Mouse (Mus musculus): ENCODE measurements around the gene Arl6ip4.
A peak's percentile ranks its signal among the peaks of the same experiment; 100 is the strongest.

The Arl6ip4 gene

GRCm38 (mm10) chr5:124093852-124094604 lies 21.9 kb upstream of the Arl6ip4 start:
- DNase-seq (ENCODE audit: low spot score in 2 of 2): no peak

DNA sequence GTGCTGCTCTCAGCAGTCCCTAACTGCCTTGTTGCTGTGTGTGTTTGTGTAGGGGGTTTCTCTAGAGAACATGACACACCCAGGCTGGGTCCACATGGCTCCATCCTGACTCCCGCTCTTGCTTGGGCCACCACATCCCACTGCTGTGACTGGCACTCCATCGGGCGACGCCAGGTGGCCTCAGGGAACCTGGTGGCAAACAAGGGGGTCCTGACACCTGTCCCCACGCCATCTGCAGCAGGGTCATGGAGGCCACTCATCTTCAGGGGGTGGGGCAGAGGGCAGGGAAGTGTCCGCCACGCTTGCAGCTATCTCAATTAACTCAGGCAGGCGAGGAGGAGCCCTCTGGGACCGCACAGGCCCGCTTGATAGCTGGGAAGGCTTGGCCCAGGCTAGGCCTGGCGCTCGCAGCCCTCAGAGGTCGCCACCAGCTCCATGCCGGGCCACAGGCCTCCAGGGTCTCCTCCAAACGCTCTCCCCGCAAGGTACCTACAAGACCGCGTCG lies 20.8 kb upstream of the Arl6ip4 start:
- peak; percentile 50 to 66 for DNase-seq (ENCODE audit: low spot score in 2 of 2)

DNA sequence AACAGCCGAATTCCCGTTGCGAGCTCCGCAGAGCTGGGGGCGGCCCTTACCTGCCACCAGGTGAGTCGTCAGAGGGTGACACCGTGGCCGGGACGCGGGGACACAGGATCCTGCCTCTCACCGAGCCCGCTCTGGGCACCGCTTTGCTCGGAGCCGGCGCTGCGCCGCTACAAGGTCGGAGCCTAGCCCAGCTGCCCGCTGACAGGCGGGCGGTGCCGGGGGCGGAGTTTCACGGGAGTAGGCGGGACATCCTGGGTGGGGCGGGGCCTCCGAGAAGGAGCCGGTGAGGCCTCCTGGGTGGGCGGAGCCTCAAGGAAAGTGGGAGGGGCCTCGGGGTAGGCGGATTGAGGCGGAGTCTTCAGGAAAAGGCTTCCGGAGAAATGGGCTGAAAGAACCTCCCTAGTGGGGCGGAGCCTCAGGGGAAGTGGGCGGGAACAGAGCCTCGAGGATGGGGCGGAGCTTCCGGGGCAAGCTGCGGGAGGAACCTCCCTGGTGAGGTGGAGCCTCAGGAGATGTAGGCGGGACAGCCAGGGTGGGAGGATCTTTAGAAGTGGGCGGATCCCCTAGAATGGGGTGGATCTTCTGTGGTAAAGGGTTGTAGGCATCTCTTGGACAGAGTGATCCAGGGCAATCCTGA lies 20.2 kb upstream of the Arl6ip4 start, which contains the start of gene Abcb9:
Gene Abcb9, minus strand, starts transcription at position 203 of the 637 bp plus-strand sequence.
- DNase-seq (ENCODE audit: low spot score in 2 of 2): peak; percentile 98 to 99

DNA sequence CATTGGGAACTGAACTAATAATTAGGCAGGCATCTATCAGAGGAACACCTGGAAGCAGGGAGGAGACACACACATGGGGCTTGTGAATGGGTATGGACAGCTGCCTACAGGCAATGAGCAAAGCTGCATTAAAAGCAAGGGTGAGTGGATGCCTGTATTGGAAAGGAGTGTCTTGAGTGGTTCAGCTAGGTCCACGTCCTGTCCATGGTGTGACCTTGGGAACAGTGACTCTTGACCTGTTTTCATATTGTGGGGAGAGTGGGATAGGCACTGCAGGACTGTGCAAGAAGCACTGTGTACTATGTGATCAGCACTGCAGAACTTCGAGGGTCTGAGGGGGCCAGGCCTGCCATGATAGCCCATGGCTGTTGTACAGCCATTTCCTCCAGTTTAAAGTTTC lies 17.0 kb upstream of the Arl6ip4 start:
- no peak for DNase-seq (ENCODE audit: low spot score in 2 of 2)

GRCm38 (mm10) chr5:124100128-124101044 lies 15.5 kb upstream of the Arl6ip4 start:
- DNase-seq (ENCODE audit: low spot score in 2 of 2): no peak

DNA sequence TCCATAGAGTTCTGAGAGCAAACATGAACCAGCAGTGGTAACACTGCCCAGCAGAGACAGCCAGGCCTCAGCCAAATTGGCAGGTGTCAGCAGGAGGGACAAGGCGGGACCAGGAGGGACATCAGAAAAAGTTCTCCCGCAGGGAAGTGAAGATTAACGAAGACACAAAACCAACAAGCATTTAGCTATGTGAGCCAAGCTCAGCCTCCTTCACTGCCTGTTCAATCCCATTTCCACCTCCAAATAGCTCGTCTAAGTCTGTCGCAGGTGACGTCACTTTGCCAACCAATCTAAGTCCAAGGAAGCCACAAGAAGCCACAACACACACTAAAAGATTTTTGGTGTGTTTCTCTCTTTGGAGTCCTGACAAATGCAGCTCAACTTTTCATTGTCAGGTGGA lies 13.6 kb upstream of the Arl6ip4 start:
- DNase-seq (ENCODE audit: low spot score in 2 of 2): no peak

GRCm38 (mm10) chr5:124103020-124103419 lies 12.9 kb upstream of the Arl6ip4 start:
- DNase-seq (ENCODE audit: low spot score in 2 of 2): no peak

- DNase-seq (ENCODE audit: low spot score in 2 of 2): no peak
Measured at GRCm38 (mm10) chr5:124103552-124103951, 12.3 kb upstream of the Arl6ip4 start.

DNA sequence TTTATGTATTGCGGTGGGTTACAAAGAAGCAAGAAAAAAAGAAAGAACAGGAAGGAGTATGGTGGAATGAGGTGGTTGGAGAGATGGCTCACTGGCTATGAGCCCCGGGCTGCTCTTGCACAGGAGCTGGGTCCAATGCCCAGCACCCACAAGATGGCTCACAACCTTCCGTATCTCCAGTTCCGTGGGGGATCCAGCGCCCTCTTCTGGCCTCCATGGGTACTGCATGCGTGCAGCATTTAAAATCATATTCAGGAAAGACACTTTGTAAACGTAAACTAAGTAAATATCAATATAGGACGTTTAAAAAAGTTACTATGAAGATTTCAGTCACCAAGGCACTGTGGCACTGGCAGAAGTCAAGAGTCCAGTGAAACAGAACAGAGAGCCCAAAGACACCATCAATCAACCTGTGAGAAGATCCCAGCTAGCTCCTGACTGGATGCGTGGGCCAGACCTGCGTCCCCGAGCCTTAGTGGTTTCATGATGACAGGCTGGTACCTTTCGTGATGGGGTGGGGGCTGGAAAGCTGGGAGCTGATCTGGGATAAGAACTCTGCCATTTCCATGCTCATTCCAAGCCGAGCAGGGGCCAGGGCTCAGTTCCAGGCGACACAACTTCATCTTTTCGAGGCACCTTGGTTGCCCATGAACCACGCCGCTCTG lies 4.7 kb upstream of the Arl6ip4 start:
- peak in 1 of 2 experiments; percentile 44 for DNase-seq (ENCODE audit: low spot score in 2 of 2)

DNA sequence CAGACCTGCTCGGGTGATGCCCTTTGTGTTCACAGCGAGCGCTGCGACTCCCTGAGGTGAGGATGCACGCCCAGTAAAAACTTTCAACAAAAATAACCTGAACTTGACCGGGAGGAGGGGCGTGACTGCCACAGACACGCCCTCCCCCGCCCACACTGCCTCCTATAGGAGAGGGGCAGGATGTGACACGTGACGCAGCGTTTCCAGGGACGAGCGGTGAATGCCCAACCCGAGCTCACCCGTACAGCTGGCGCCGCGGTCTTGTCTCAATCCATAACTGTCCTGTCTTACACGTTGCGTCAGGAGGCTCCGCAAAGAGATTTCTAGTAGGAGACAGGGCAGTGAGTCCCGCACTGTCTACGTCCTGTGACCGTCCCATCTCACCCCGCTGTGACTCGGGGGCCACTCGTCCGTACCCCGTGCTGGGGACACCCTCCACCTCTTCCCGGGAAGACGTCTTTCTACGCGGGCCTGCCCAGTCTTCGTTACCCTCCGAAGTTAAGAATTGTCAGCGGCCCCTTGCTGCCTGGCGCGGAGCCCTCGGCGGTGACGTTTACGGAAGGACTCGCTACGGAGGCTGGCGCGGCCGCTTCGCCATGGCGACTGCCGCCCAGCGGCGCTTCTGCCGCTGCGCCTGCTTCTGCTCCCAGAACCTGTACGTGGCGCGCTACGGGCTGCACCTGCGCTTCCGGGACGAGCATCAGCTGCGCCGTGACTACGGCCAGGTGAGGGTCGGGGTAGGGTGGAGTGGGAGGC lies 4.0 kb upstream of the Arl6ip4 start, which contains the start of gene Ogfod2:
Gene Ogfod2, plus strand, starts transcription at position 556 of the 756 bp plus-strand sequence.
- DNase-seq (ENCODE audit: low spot score in 2 of 2): peak; percentile 95 to 96

GRCm38 (mm10) chr5:124112531-124112930 lies 3.4 kb upstream of the Arl6ip4 start:
- DNase-seq (ENCODE audit: low spot score in 2 of 2): peak in 1 of 2 experiments; percentile 19

GRCm38 (mm10) chr5:124113030-124113429 lies 2.9 kb upstream of the Arl6ip4 start:
- DNase-seq (ENCODE audit: low spot score in 2 of 2): peak; percentile 58 to 59

DNA sequence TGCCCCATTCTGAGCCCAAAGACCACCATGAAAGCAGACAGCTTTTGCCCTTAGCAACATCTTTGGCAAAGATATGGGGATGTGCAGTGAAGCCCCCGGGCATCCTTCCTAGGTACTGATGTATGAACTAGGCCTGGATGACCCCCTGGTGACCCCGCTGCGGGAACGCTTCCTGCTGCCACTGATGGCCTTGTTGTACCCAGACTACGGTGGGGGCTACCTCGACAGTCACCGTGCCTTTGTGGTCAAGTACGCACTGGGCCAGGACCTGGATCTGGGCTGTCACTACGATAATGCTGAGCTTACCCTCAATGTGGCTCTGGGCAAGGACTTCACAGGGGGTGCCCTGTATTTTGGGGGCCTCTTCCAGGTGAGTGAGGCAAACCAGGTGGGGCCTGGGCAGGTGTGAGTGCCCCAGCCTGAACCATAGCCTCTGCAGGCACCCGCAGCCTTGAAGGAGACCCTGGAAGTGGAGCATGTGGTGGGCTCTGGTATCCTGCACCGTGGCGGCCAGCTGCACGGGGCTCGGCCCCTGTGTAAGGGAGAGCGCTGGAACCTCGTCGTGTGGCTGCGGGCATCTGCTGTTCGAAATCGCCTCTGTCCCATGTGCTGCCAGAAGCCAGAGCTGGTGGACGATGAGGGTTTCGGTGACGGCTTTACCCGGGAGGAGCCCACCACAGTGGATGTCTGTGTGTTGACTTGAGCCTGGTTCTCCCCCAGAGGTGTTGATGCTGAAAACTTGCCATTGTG lies 1.4 kb upstream of the Arl6ip4 start:
- no peak for DNase-seq (ENCODE audit: low spot score in 2 of 2)

DNA sequence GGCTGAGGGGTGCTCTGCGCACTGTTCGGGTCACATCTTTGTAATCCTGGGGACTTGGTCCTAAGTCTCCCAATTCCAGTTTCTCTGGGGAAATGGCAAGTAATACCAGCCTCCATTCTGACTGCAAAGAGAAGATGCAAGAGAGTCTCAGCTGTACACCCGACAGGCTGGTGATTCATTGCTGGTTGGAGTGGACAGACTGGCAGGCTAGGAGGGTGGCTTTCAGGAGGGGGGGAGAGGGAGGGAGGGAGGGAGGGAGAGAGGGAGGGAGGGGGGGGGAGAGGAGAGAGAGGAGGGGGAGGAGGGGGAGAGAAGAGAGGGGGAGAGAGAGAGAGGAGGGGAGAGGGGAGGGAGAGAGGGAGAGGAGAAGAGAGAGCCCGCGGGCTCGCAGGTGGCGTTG lies 358 bp upstream of the Arl6ip4 start:
- no peak for DNase-seq (ENCODE audit: low spot score in 2 of 2)

DNA sequence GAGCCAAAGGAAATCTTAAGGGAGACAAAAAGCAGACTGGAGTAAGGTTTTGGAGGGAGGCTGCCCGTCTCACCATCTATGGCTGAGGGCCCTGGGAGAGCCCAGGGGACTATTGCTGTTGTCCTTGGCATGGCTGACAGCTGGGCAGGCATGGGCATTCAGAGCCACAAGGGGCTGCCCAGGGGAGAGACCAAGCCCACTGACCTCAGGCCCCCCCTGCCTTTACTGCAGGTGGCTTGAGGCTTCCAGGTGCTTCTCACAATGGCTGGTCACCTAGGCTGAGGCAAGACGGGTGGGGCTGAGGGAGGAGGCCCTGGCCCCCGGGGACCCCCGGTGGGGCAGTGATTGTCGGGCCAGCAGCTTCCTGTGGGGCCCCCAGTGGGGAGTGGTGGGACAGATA lies 3.3 kb downstream of the Arl6ip4 start:
- DNase-seq (ENCODE audit: low spot score in 2 of 2): no peak

DNA sequence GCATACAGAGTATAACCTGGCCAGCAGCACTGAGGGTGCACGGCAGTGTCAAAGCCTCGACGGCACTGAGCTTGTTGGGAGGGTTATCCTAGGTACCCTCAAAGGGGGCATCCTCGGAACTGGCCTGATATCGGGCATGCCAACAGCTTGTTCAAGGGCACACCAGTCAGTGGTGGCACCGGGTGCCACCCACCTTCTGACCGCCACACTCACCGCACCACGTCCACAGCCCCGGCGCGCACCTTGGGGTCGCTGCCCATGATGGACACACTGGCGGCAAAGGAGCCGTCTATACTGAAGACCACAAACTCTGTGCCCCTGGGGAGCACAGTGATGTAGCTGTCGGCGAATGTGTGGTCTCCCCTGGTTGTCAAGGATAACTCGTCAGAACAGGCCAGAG lies 6.5 kb downstream of the Arl6ip4 start:
- DNase-seq (ENCODE audit: low spot score in 2 of 2): no peak

DNA sequence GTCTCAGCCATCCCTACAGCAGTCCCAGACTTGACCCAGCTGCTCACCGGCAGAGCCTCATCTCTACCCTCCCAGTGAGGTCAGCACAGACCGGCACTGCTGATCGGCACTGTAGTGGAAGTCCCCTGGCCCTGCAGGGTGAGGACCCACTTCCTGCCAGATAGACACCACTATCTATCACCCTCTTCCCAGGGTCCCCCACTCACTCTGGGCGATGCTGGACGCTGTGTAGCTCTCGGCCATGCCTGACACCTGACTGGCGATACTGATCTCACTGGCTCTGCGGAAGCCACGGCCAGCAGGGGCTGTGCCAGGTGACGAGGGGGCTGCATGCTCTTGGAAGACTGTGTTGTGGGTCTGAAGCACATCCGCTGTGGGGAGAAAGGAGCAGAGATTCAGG lies 9.2 kb downstream of the Arl6ip4 start:
- DNase-seq (ENCODE audit: low spot score in 2 of 2): no peak

DNA sequence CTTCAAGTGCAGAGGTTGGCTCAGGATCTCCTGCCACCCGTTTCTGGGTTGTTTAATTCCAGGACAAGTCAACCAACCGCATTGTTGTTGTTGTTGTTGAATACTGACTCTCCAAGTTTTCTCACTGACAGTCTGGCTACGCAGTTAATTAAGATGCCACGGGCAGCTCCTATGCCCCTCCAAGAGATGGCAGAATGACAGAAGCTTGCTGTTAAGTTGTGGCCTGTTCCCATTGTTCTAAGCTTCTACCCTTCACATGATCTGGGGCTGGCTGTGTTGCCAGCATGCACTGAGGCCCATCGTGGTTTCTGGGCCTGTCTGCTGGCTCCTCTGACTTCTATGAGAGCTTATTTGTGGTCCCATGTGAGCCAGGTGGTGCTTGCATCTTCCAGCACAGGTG lies 18.4 kb downstream of the Arl6ip4 start:
- DNase-seq (ENCODE audit: low spot score in 2 of 2): no peak

GRCm38 (mm10) chr5:124138066-124138465 lies 22.2 kb downstream of the Arl6ip4 start:
- no peak for DNase-seq (ENCODE audit: low spot score in 2 of 2)

DNA sequence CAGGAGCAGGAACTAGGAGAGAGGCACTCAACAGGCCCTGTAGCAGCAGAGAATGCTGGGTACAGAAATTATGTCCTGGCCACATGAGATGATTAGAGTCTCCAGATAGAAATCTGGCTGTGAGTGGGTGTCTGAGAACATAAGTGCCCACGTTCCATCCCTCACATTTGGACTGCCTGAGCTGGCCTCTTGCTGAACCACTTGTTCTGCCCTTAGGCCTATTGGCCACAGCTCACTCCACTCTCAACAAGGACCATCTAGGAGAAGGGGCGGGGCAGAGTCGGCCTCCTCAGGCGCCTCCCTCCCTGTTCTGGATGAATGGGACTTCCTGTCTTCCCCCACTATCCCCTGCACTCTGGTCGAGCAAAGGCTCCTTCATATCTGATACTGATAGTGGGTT lies 33.1 kb downstream of the Arl6ip4 start:
- DNase-seq (ENCODE audit: low spot score in 2 of 2): no peak

Data from spleen, postnatal 36 days (tissue).